Mouse (Mus musculus) forebrain, embryonic 14.5 days (tissue): Measurements from ENCODE around the gene Lman1l. TPM values are rescaled to one million over a fixed set of nuclear protein-coding genes. Genes with fewer than 3 reads are reported as not detected.
A peak's percentile ranks its signal among the peaks of the same experiment; 100 is the strongest.

Experiments
- ATAC-seq: fragments of 200-750 bp; cut with Nextera tagmentation; 2 replicates; pipeline ENCODE4 v1.8.0; 2017; ENCODE audit warnings: mild to moderate bottlenecking, moderate library complexity
- DNase-seq: peaks from one replicate; pipeline ENCODE4 v3.0.0-alpha.2; 2015; ENCODE audit warnings: low spot score
- H3K27ac ChIP-seq: fragments of 300-500 bp; sonication (generic); 2 replicates; pipeline ENCODE4 v1.5.1; 2014; ENCODE audit warnings: low read depth, mild to moderate bottlenecking, control low read depth, low read length, moderate library complexity
- H3K27me3 ChIP-seq: fragments of 300-500 bp; sonication (generic); replicated peaks from 2 replicates; pipeline ENCODE4 v1.6.1; 2014; ENCODE audit warnings: low read length, control low read depth, mixed read lengths; ENCODE audit not compliant: control insufficient read depth, insufficient read depth
- H3K36me3 ChIP-seq: fragments of 300-500 bp; sonication (generic); 2 replicates; pipeline ENCODE4 v1.6.1; 2014; ENCODE audit warnings: low read length, control low read depth; ENCODE audit not compliant: control insufficient read depth, insufficient read depth
- H3K4me1 ChIP-seq: fragments of 300-500 bp; sonication (generic); 2 replicates; pipeline ENCODE4 v1.6.1; 2014; ENCODE audit warnings: antibody characterized with exemption, low read length, control low read depth; ENCODE audit not compliant: control insufficient read depth, insufficient read depth
- H3K4me2 ChIP-seq: fragments of 300-500 bp; sonication (generic); 2 replicates; pipeline ENCODE4 v1.6.1; 2014; ENCODE audit warnings: mild to moderate bottlenecking, control low read depth, low read length
- H3K4me3 ChIP-seq: fragments of 300-500 bp; sonication (generic); 2 replicates; pipeline ENCODE4 v1.5.1; 2014; ENCODE audit warnings: low read depth, low read length, control low read depth
- H3K9ac ChIP-seq: fragments of 300-500 bp; sonication (generic); 2 replicates; pipeline ENCODE4 v1.6.1; 2014; ENCODE audit warnings: mild to moderate bottlenecking, low read length, control low read depth, moderate library complexity
- H3K9me3 ChIP-seq: fragments of 300-500 bp; sonication (generic); replicated peaks from 2 replicates; pipeline ENCODE4 v1.6.1; 2016; ENCODE audit warnings: low read length, control low read depth, mixed read lengths; ENCODE audit not compliant: control insufficient read depth
- WGBS: fragments of 180-500 bp; shearing (Covaris S2); extraction: QIAGEN DNeasy Blood & Tissue Kit; methylation state at CpG from one replicate; pipeline ENCODE4 v1.1.7; 2014; 5-methylcytosine and 5-hydroxymethylcytosine counted together
- polyA plus RNA-seq: library from polyadenylated mRNA; unstranded; fragments of >200 nt; fragmentation: Nextera tagmentation; extraction: Ambion mirVana; gene quantifications from 2 replicates; pipeline ENCODE4 v1.2.1, GENCODE M21; 2014

Gene Lman1l
- polyA plus RNA-seq, 1 experiment from 2014 or later, result not detected

GRCm38 (mm10) chr9:57659774-57660173 lies 39.2 kb upstream of the Lman1l start:
- no peak overlapping the region for H3K27ac ChIP-seq
- H3K4me3 ChIP-seq, result no peak overlapping the region
- H3K27me3 ChIP-seq, result no peaks in the 10 kb centered on the region
- no peak overlapping the region for H3K4me2 ChIP-seq
- peak; percentile 82 for DNase-seq
- no peaks in the 10 kb centered on the region for H3K9me3 ChIP-seq
- H3K9ac ChIP-seq, result no peak overlapping the region
- H3K4me1 ChIP-seq, result no peaks in the 10 kb centered on the region
- 26% methylated on average over 4 of the region's 4 CpGs for WGBS
- H3K36me3 ChIP-seq, result no peaks in the 10 kb centered on the region
- peak; percentile 63; the same call in 1 of the 2 replicates for ATAC-seq

- H3K9me3 ChIP-seq, result no peaks in the 10 kb centered on the region
- H3K4me3 ChIP-seq, result no peak overlapping the region
- no peaks in the 10 kb centered on the region for H3K36me3 ChIP-seq
- ATAC-seq (no peak), DNase-seq (no peak)
- no peaks in the 10 kb centered on the region for H3K4me1 ChIP-seq
- no peak overlapping the region for H3K4me2 ChIP-seq
- H3K27ac ChIP-seq, result no peak overlapping the region
- WGBS, result 88% methylated on average over 4 of the region's 4 CpGs
- no peak overlapping the region for H3K9ac ChIP-seq
- H3K27me3 ChIP-seq, result no peaks in the 10 kb centered on the region
Measured at GRCm38 (mm10) chr9:57658970-57659369, 38.4 kb upstream of the Lman1l start.

- Histone ChIP-seq H3K27ac (no peak overlapping the region), H3K9me3 (no peaks in the 10 kb centered on the region), H3K9ac (no peak overlapping the region), H3K36me3 (no peaks in the 10 kb centered on the region), H3K4me2 (no peak overlapping the region), H3K4me3 (no peak overlapping the region), H3K27me3 (no peaks in the 10 kb centered on the region), H3K4me1 (peaks cover 4% of the 10 kb centered on the region; the same call in 1 of the 2 replicates)
- ATAC-seq, result no peak
- DNase-seq, result no peak
- 60% methylated on average over 4 of the region's 4 CpGs for WGBS
Measured at GRCm38 (mm10) chr9:57657843-57658242, 37.3 kb upstream of the Lman1l start.

- no peak for ATAC-seq
- no peaks in the 10 kb centered on the region for H3K9me3 ChIP-seq
- no peaks in the 10 kb centered on the region for H3K27me3 ChIP-seq
- no peaks in the 10 kb centered on the region for H3K36me3 ChIP-seq
- H3K4me1 ChIP-seq, result peaks cover 4% of the 10 kb centered on the region; the same call in 1 of the 2 replicates
- 86% methylated on average over 19 of the region's 19 CpGs for WGBS
- no peak overlapping the region for H3K27ac ChIP-seq
- H3K4me2 ChIP-seq, result no peak overlapping the region
- DNase-seq, result no peak
- no peak overlapping the region; the same call in 1 of the 2 replicates for H3K9ac ChIP-seq
- H3K4me3 ChIP-seq, result no peak overlapping the region
Measured at GRCm38 (mm10) chr9:57656631-57657350, 36.2 kb upstream of the Lman1l start.

GRCm38 (mm10) chr9:57655749-57656148 lies 35.2 kb upstream of the Lman1l start:
- Histone ChIP-seq H3K36me3 (no peaks in the 10 kb centered on the region), H3K4me3 (no peak overlapping the region), H3K27ac (no peak overlapping the region), H3K4me2 (0 out of 2 replicates have a peak overlapping the region, but pooled peaks have one; percentile 18), H3K9ac (no peak overlapping the region), H3K4me1 (peaks cover 4% of the 10 kb centered on the region; the same call in 1 of the 2 replicates), H3K27me3 (no peaks in the 10 kb centered on the region), H3K9me3 (no peaks in the 10 kb centered on the region)
- DNase-seq (peak; percentile 97), ATAC-seq (peak; percentile 84)
- WGBS, result 2% methylated on average over 11 of the region's 11 CpGs

GRCm38 (mm10) chr9:57654966-57655365 lies 34.4 kb upstream of the Lman1l start:
- ATAC-seq, result no peak

GRCm38 (mm10) chr9:57653283-57653682 lies 32.7 kb upstream of the Lman1l start, which contains the start of gene Csk:
Gene Csk, minus strand, starts transcription at chr9:57653631.
- no peak for ATAC-seq
- WGBS, result 46% methylated on average over 5 of the region's 5 CpGs
- H3K4me3 ChIP-seq, result no peak within 1 kb of the TSS

More at GRCm38 (mm10) chr9:57654966-57655365, 34.4 kb upstream of the Lman1l start:
- no peak overlapping the region for H3K27ac ChIP-seq
- H3K9ac ChIP-seq, result no peak overlapping the region
- H3K36me3 ChIP-seq, result no peaks in the 10 kb centered on the region
- no peak overlapping the region for H3K4me2 ChIP-seq
- H3K4me1 ChIP-seq, result peaks cover 4% of the 10 kb centered on the region; the same call in 1 of the 2 replicates
- no peaks in the 10 kb centered on the region for H3K27me3 ChIP-seq
- H3K9me3 ChIP-seq, result no peaks in the 10 kb centered on the region
- WGBS, result 97% methylated on average over 1 of the region's 1 CpGs
- no peak overlapping the region for H3K4me3 ChIP-seq
- no peak for DNase-seq

GRCm38 (mm10) chr9:57652855-57653254 lies 32.3 kb upstream of the Lman1l start:
- Histone ChIP-seq H3K9me3 (no peaks in the 10 kb centered on the region), H3K4me1 (peaks cover 4% of the 10 kb centered on the region; the same call in 1 of the 2 replicates), H3K9ac (no peak overlapping the region), H3K27ac (no peak overlapping the region), H3K27me3 (no peaks in the 10 kb centered on the region), H3K4me2 (no peak overlapping the region), H3K4me3 (no peak overlapping the region), H3K36me3 (no peaks in the 10 kb centered on the region)
- ATAC-seq, result no peak
- peak; percentile 21 for DNase-seq
- 13% methylated on average over 3 of the region's 3 CpGs for WGBS

More at GRCm38 (mm10) chr9:57653283-57653682, 32.7 kb upstream of the Lman1l start, which contains the start of gene Csk:
- DNase-seq, result no peak
- Histone ChIP-seq H3K4me2 (no peak within 1 kb of the TSS), H3K4me1 (peaks cover 4% of the 10 kb centered on the region; the same call in 1 of the 2 replicates), H3K27ac (no peak within 1 kb of the TSS), H3K9ac (no peak within 1 kb of the TSS), H3K27me3 (no peaks in the 10 kb centered on the region), H3K36me3 (no peaks in the 10 kb centered on the region), H3K9me3 (no peaks in the 10 kb centered on the region)

GRCm38 (mm10) chr9:57652351-57652750 lies 31.8 kb upstream of the Lman1l start:
- ATAC-seq (no peak), DNase-seq (no peak)
- H3K9me3 ChIP-seq, result no peaks in the 10 kb centered on the region
- peaks cover 4% of the 10 kb centered on the region; the same call in 1 of the 2 replicates for H3K4me1 ChIP-seq
- no peak overlapping the region for H3K9ac ChIP-seq
- no peak overlapping the region for H3K4me2 ChIP-seq
- 78% methylated on average over 9 of the region's 9 CpGs for WGBS
- no peaks in the 10 kb centered on the region for H3K27me3 ChIP-seq
- H3K27ac ChIP-seq, result no peak overlapping the region
- H3K36me3 ChIP-seq, result no peaks in the 10 kb centered on the region
- no peak overlapping the region for H3K4me3 ChIP-seq
